Mouse (Mus musculus): Measurements from ENCODE around the gene Adra2a. TPM values are rescaled to one million over a fixed set of nuclear protein-coding genes. Genes with fewer than 3 reads are reported as not detected.

Adra2a gene
- 12.7 and 16.7 TPM in 2 replicates for polyA plus RNA-seq (2012; rRNA removed)

GRCm38 (mm10) chr19:54043851-54044250 is at the start of gene Adra2a:
Gene Adra2a (plus strand): TSS chr19:54044151.
- no peak for DNase-seq (ENCODE audit: extremely low spot score in 1 of 2, low spot score in 1 of 2)

DNA sequence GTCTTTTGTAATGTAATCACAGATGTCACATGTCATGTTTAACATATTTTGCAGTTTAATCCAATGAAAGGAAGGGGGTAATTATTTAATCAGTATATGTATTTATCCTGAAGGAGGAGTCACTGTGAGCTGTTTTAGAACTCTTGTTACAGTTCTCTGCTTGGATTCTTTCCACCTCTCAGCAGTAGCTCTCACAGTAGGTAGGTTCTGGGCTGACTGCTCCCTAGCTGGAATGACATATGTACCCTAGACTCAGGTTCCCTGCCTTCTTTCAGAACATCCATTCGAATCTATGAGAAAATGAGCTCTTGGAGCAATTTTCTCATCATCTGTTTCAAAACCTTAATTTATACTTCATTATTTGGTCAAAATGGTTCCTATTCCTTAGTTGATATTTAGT is 49.7 kb upstream of the Adra2a start:
- DNase-seq (ENCODE audit: extremely low spot score in 1 of 2, low spot score in 1 of 2), result no peak

- DNase-seq (ENCODE audit: extremely low spot score in 1 of 2, low spot score in 1 of 2), result no peak
Observed at GRCm38 (mm10) chr19:54010973-54011372, 33.0 kb upstream of the Adra2a start.

DNA sequence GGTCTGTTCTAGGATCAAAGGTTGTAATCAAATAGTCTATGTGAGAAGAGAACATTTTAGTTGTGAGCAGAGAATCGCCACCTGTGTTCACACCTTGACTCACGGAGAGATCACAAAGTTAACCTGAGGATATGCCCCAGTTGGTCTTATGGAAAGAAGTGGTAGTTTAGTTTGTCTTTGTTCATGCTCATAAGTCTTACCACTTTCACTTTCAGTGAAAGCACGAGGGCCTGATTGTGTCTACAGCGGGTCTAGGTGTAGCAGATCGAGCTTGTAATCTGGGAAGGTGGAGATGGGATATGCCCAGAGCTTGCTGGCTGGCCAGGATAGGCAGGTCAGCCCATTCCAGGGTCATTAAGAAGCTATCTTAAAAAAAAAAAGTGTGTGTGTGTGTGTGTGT is 29.0 kb upstream of the Adra2a start:
- no peak for DNase-seq (ENCODE audit: extremely low spot score in 1 of 2, low spot score in 1 of 2)

- DNase-seq (ENCODE audit: extremely low spot score in 1 of 2, low spot score in 1 of 2), result no peak
Observed at GRCm38 (mm10) chr19:54015503-54015902, 28.4 kb upstream of the Adra2a start.

DNA sequence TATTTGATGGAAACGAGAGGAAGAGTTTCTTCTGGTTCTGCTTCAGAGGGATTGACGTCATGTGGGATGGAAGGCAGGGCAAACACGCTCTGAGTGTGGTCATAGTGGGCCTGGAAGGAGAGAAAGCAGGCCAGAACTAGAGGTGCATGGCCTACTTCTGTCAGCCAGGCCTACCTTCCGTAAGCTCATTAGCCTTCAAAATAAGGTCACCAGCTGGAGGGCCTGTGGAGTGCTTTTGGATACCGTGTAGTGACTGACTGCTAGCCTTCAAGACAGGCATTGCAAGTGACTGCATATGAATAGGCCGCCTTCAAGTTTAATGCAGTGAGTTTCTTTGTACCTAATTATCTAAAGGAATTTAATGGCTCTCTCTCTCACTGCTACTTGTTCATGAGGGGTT is 8.9 kb upstream of the Adra2a start:
- DNase-seq (ENCODE audit: extremely low spot score in 1 of 2, low spot score in 1 of 2), result no peak

GRCm38 (mm10) chr19:54039441-54039840 is 4.5 kb upstream of the Adra2a start:
- DNase-seq (ENCODE audit: extremely low spot score in 1 of 2, low spot score in 1 of 2), result no peak

DNA sequence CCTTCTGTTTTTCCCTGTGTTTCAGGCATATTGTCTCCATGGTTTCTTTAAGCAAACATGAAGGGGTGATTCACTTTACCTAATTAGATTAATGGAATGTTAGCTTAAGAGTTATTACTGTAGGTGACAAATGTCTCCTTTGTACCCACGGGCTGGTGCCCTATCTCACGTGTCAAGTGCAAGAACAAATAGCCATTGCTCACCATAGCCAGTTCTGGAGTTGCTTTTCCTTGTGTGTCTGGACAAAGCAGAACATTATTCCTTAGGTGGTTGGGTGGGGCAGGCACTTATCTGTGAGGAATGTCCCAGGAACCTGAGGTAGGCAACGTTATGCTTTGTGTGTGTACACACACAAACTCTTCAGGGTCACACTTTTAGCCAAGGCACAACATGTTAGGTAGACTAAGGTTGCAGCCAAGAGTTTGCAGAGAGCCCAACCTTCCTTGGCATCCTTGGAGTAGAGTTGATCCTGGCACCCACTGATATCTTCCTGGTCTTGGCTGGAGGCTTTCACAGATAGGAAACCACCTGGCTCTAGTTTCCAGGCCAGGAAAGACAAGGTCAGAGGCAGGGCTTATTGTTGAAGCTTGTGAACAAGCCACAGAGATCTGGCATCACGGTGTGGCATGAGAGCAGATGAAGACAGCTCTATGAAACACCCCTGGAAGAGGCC is 3.5 kb upstream of the Adra2a start:
- DNase-seq (ENCODE audit: extremely low spot score in 1 of 2, low spot score in 1 of 2), result no peak

GRCm38 (mm10) chr19:54041029-54041367 is 3.0 kb upstream of the Adra2a start:
- no peak for DNase-seq (ENCODE audit: extremely low spot score in 1 of 2, low spot score in 1 of 2)

GRCm38 (mm10) chr19:54044507-54045371 is 788 bp downstream of the Adra2a start:
- DNase-seq (ENCODE audit: extremely low spot score in 1 of 2, low spot score in 1 of 2), result peak; percentile 38 to 83

DNA sequence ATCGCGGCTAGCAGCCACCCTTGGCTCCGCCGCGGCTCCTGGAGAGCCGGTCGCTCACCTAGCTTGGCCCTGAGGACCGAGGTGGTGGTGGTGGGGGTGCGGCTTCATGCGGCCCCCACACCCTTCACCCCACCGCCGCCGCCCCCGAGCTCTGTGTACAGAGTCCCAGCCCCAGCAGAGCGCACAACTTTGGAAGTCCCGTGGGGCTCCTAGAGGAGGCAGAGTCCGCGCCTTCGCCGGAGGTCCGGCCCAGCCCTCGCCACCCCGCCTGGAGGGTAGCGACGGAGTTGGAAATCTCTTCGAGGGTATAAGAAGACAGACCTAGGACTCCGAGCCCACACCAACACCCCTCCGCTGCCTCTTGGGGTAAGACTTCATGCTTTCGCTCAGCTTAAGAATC is 1.5 kb downstream of the Adra2a start:
- no peak for DNase-seq (ENCODE audit: extremely low spot score in 1 of 2, low spot score in 1 of 2)

- DNase-seq (ENCODE audit: extremely low spot score in 1 of 2, low spot score in 1 of 2), result no peak
Observed at GRCm38 (mm10) chr19:54045931-54046683, 2.2 kb downstream of the Adra2a start.

- DNase-seq (ENCODE audit: extremely low spot score in 1 of 2, low spot score in 1 of 2), result no peak
Observed at GRCm38 (mm10) chr19:54046684-54047070, 2.7 kb downstream of the Adra2a start.

DNA sequence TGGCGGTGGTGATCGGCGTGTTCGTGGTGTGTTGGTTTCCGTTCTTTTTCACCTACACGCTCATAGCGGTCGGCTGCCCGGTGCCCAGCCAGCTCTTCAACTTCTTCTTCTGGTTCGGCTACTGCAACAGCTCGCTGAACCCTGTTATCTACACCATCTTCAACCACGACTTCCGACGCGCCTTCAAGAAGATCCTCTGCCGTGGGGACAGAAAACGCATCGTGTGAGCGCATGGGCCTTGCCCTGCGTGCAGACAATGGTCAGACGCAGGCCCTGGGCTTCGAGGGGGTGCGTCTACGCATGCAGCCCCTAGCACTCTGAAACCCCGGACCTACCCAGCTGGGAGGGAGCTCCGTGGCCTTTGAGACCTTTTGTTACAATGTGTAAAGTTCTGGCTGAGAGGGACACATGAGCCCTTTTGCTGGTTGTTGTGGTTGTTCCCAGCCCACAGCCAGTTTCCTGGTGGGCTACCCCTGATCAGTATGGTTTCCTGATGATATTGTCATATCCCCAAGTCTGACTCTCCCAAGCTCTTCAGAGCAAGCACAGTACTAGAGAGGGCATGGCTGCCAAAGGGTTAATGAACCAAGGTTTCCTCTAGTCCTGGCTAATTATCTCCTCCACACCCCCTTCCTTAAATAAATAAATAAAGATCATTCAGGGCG is 3.6 kb downstream of the Adra2a start:
- no peak for DNase-seq (ENCODE audit: extremely low spot score in 1 of 2, low spot score in 1 of 2)

GRCm38 (mm10) chr19:54048161-54048885 is 4.4 kb downstream of the Adra2a start:
- DNase-seq (ENCODE audit: extremely low spot score in 1 of 2, low spot score in 1 of 2), result no peak

DNA sequence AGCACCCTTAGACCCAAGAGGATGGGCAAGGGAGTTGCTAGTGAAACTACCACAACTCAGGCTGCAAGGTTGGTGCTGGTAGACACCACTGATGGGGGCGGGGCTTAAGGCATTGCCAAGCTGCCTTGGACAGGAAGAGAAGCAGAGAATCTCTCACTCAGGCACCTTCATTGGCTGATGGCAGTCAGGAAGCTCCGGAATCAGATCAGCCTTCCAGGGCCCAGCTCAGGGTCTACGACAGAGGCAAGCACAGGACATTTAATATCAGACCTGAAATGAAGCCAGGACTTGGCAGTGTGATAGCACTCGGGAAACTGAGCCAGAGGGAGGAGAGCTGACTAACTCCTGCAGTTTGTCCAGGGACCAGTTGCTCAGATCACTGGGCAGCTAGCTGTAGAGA is 7.7 kb downstream of the Adra2a start:
- DNase-seq (ENCODE audit: extremely low spot score in 1 of 2, low spot score in 1 of 2), result no peak

DNA sequence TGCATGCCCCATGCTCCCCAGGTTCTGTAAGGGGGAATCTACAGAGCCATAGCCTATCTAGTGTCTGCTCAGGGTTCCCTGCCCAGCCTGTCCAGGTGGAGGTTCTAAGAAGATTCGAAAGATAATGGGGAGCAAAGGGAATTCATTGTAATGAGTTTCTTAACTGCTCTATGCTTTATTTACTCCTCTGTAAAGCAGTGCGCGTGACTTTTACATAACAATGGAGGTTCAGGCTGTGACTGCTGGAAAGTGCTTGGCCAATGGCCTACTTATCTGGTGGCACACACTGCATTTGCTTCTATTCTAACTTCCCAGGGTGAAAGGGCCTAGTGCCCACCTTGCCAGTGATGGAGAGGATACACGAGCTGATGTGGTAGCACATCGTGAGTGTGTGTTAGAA is 11.9 kb downstream of the Adra2a start:
- no peak for DNase-seq (ENCODE audit: extremely low spot score in 1 of 2, low spot score in 1 of 2)

DNA sequence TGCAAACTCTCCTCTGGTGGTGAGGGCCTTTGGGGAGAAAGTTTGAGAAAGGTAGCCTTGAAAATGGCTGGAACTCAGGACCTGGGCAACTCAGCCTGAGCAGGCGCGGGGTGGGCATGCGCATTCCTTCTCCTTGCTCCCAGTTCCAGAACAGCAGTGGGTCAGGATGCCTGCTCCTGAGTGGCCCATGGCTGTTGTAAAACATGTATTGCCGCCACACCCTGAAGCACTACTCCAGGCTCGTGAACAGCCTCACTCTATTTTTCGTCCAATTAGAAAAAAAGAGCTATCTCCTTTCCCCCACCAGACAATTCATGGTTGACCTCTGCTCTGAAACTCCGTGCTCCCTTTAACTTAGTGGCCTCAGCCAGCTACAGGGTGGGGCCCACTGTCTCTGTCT is 24.5 kb downstream of the Adra2a start:
- no peak for DNase-seq (ENCODE audit: extremely low spot score in 1 of 2, low spot score in 1 of 2)

GRCm38 (mm10) chr19:54070521-54070920 is 26.6 kb downstream of the Adra2a start:
- no peak for DNase-seq (ENCODE audit: extremely low spot score in 1 of 2, low spot score in 1 of 2)

- no peak for DNase-seq (ENCODE audit: extremely low spot score in 1 of 2, low spot score in 1 of 2)
Observed at GRCm38 (mm10) chr19:54072233-54072800, 28.4 kb downstream of the Adra2a start.

Measured in frontal cortex, adult 2 months (tissue).